Mouse (Mus musculus): ENCODE measurements at regions not wholly inside any gene's neighbourhood (a gene's known extent, or its start where the extent isn't known, plus 50 kb on each side); places are given as distances from the start of the nearest gene placed in this dataset.

DNA sequence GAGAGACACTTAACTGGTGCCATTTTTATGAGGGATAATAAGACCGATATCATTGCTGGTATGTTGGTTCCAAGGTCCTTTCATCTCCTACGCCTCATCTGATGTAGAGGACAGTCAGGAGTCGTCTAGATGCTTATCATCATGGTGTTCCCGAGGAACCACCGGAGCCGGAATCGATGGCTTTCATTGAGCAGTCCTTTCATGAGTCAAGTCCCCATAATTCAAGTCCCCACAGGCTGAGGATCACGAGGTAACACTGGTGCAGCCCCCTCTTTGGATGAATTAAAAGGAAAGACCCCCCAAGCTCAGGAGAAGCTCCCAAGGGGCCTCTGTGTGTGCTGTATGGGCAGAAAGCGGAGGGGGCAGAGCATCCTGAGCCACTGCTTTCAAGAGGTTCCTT, 73.3 kb upstream of the Klf4 start:
- DNase-seq, result no peak
- intact Hi-C loops (cut with DNase I), result no loop called here

DNA sequence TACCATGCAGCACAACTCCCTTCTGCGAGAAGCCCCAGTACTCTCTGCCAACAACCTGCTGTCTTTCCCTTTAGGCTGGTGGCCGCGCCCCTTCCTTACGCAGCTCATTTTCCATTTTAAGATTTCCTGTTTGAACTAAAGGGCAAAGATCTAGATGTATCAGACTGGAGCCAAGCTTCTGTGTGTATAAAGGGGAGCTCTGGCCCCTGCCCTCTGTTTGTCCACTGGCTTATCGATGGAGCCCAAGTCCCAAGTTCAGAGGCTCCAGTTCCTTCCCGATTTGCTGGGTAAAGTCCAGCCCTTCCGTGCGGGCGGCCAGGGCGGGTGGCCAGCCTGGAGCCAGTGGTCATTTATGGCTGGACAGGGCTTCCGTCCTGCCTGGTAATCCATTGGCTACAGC, 72.6 kb upstream of the Klf4 start:
- intact Hi-C loops (cut with DNase I), result no loop called here
- peak; percentile 20 to 35 for DNase-seq

DNA sequence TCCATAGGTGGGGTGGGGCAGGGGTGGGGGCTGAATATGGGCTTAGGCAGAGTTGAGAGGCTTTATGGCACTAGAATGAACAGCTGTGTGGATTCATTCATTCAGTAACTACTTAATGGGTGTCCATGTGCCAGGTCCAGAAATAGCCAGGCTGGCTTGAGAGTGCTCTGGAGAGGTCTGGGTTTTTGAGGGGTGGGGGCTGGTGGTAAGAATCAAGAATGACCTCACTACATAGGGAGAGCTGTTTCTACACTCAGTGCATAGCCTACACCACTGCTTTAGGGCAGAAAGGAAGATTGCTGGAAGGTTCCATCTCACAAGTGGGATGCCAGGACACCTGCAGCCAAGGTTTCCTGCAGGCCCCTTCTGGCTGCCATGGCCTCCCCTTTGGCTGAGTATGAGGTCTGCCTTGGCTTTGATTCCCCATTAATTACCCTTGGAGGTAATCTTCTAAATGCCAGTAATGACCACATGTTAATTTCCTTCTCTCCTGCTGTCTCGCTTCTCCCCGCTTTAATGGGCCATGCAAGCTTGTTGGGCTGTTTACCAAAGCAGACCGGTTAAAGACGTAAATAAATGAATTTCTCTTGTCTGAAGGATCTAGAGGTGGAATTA, 71.7 kb upstream of the Klf4 start:
- no peak for DNase-seq
- intact Hi-C loops (cut with DNase I), result no loop called here

DNA sequence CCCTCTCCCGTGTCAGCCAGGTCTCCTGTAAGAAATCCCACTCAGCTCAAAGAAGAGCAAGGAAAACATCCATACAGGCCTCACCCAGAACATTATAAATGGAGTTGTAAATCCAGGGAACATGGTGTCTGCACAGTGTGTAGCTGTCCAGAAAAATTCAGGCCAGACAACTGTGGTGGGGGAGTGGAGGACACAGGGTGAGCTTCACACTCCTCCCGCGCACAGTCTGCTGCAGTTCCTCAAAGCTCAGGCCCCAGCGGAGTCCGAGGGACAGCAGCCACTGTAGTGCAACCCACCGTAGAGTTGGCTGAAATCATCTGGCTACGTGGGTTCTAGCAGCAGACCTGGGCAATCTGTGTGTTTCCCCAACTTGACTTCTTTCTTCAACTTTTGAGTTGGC, 62.9 kb upstream of the Klf4 start:
- no peak for DNase-seq
- intact Hi-C loops (cut with DNase I), result no loop called here

DNA sequence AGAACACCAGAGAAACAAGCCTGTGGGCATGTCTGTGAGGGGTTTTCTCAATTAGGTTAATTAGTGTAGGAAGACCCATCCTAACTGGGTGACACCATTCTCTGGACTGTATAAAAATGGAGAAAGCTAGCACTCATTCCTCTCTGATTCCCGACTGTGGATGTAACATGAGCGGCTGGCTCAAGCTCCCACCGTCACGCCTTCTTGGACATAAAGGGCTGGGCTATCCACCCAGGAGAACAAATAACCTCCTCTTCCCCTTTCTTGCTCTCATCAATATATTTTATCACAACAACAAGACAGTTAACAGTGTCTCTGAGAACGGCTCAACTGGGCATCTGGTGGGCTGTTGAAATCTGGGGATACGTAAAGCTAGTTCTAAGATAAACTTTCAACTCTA, 62.4 kb upstream of the Klf4 start:
- intact Hi-C loops (cut with DNase I), result no loop called here
- DNase-seq, result no peak

DNA sequence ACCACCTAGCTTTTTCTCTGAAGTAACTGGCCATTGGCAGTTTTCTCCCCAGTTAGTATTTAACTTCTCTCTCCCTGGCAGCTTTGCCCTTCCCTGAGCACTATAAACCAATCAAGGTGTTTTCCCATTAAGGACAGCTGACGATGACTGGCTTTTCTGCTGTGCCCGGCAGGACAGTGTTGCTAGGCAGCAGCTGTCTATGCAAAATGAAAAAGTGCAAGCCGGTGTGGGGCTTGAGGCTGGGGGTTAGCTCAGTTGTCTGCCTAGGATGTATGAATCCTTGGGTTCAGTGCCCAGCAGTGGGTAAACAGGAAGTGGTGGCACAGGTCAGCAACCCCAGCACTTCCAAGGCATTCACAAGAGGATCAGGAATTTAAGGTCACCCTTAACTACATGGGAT, 60.9 kb upstream of the Klf4 start:
- intact Hi-C loops (cut with DNase I), result no loop called here
- DNase-seq, result no peak

DNA sequence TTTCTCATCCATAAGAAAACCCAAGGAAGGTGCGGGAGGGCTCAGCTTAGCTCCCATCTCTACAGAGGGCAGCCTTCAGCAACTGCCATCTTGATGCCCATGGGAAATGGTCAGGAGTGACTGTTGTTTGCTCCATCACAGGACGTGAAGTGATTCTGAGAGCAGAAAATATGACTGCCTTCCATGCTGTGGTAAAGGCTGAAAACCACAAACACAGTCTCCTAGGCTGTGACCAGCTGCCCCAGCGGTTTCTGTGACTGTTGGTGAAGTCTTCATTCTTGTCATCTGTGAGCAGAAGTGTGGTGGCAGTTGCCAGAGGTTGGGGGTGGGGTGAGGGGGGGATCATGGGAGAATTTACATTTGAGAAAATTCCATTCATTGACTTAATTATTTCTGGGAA, 53.9 kb upstream of the Klf4 start:
- intact Hi-C loops (cut with DNase I), result no loop called here
- no peak for DNase-seq

DNA sequence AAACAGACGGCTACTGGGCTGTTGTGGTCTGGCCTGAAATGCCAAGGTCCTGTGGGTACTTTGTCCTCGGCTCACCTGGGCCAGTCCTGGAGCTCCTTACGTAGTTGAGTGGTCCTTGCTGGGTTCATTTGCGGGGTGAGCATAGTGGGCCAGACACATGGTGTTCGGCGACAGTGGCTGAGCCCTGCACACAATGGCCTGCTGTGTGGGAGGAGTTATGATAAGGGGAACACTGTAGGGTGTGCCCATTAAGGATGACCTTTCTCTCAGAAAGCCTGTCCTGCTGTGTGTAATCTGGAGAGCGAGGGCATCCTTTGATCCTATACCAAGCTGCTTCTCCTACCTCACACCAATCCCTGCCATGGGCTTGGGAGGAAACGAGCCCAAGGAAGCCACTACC, 51.3 kb upstream of the Klf4 start:
- intact Hi-C loops (cut with DNase I), result no loop called here
- no peak for DNase-seq
